Mouse (Mus musculus): Measurements from ENCODE around the gene Gpc5. TPM values are rescaled to one million over a fixed set of nuclear protein-coding genes. Genes with fewer than 3 reads are reported as not detected.

Gene Gpc5
- polyA plus RNA-seq, 1 experiment: 23.0 TPM

- TF ChIP-seq POLR2A (IDR thresholded peaks at IDR 0.05; ENCODE audit: borderline replicate concordance, insufficient read depth, low read length) (no peak), CTCF (IDR thresholded peaks at IDR 0.05; ENCODE audit: borderline replicate concordance, insufficient read depth, low read depth, low read length) (no peak)
- 79% methylated on average over 2 of the region's 2 CpGs for WGBS
- Histone ChIP-seq H3K4me1 (ENCODE audit: control insufficient read depth, insufficient read depth, low read length) (no peaks in the 10 kb centered on the region), H3K27me3 (ENCODE audit: control insufficient read depth, insufficient read depth, low read length) (no peaks in the 10 kb centered on the region), H3K27ac (ENCODE audit: insufficient read depth, low read length) (no peak overlapping the region), H3K4me3 (replicated peaks; ENCODE audit: insufficient read depth, low read depth, low read length) (no peak overlapping the region)
- no peak for DNase-seq
Measured at GRCm38 (mm10) chr14:115324247-115324646, 232.2 kb downstream of the Gpc5 start.

- no peak for DNase-seq
Measured at GRCm38 (mm10) chr14:115326426-115326825, 234.4 kb downstream of the Gpc5 start.

GRCm38 (mm10) chr14:115339084-115339483, 247.1 kb downstream of the Gpc5 start:
- H3K4me3 ChIP-seq (replicated peaks; ENCODE audit: insufficient read depth, low read depth, low read length): no peak overlapping the region
- no peaks in the 10 kb centered on the region for H3K27me3 ChIP-seq (ENCODE audit: control insufficient read depth, insufficient read depth, low read length)
- H3K27ac ChIP-seq (ENCODE audit: insufficient read depth, low read length): no peak overlapping the region
- TF ChIP-seq CTCF (IDR thresholded peaks at IDR 0.05; ENCODE audit: borderline replicate concordance, insufficient read depth, low read depth, low read length) (no peak), POLR2A (IDR thresholded peaks at IDR 0.05; ENCODE audit: borderline replicate concordance, insufficient read depth, low read length) (no peak)
- no peaks in the 10 kb centered on the region for H3K4me1 ChIP-seq (ENCODE audit: control insufficient read depth, insufficient read depth, low read length)
- no peak for DNase-seq
- WGBS: 82% methylated on average over 3 of the region's 3 CpGs

More at GRCm38 (mm10) chr14:115326426-115326825, 234.4 kb downstream of the Gpc5 start:
- no peak overlapping the region for H3K4me3 ChIP-seq (replicated peaks; ENCODE audit: insufficient read depth, low read depth, low read length)
- TF ChIP-seq CTCF (IDR thresholded peaks at IDR 0.05; ENCODE audit: borderline replicate concordance, insufficient read depth, low read depth, low read length) (no peak), POLR2A (IDR thresholded peaks at IDR 0.05; ENCODE audit: borderline replicate concordance, insufficient read depth, low read length) (no peak)
- H3K27me3 ChIP-seq (ENCODE audit: control insufficient read depth, insufficient read depth, low read length): no peaks in the 10 kb centered on the region
- no peak overlapping the region for H3K27ac ChIP-seq (ENCODE audit: insufficient read depth, low read length)
- 50% methylated on average over 5 of the region's 5 CpGs for WGBS
- H3K4me1 ChIP-seq (ENCODE audit: control insufficient read depth, insufficient read depth, low read length): no peaks in the 10 kb centered on the region

GRCm38 (mm10) chr14:115342597-115342996, 250.6 kb downstream of the Gpc5 start:
- 87% methylated on average over 2 of the region's 2 CpGs for WGBS
- no peak for DNase-seq
- no peak overlapping the region for H3K4me3 ChIP-seq (replicated peaks; ENCODE audit: insufficient read depth, low read depth, low read length)
- H3K27me3 ChIP-seq (ENCODE audit: control insufficient read depth, insufficient read depth, low read length): no peaks in the 10 kb centered on the region
- TF ChIP-seq POLR2A (IDR thresholded peaks at IDR 0.05; ENCODE audit: borderline replicate concordance, insufficient read depth, low read length) (no peak), CTCF (IDR thresholded peaks at IDR 0.05; ENCODE audit: borderline replicate concordance, insufficient read depth, low read depth, low read length) (no peak)
- H3K4me1 ChIP-seq (ENCODE audit: control insufficient read depth, insufficient read depth, low read length): no peaks in the 10 kb centered on the region
- H3K27ac ChIP-seq (ENCODE audit: insufficient read depth, low read length): no peak overlapping the region

- no peak overlapping the region for H3K4me3 ChIP-seq (replicated peaks; ENCODE audit: insufficient read depth, low read depth, low read length)
- DNase-seq: no peak
- H3K4me1 ChIP-seq (ENCODE audit: control insufficient read depth, insufficient read depth, low read length): no peaks in the 10 kb centered on the region
- no peaks in the 10 kb centered on the region for H3K27me3 ChIP-seq (ENCODE audit: control insufficient read depth, insufficient read depth, low read length)
- H3K27ac ChIP-seq (ENCODE audit: insufficient read depth, low read length): no peak overlapping the region
- TF ChIP-seq CTCF (IDR thresholded peaks at IDR 0.05; ENCODE audit: borderline replicate concordance, insufficient read depth, low read depth, low read length) (no peak), POLR2A (IDR thresholded peaks at IDR 0.05; ENCODE audit: borderline replicate concordance, insufficient read depth, low read length) (no peak)
- WGBS: 89% methylated on average over 3 of the region's 3 CpGs
Measured at GRCm38 (mm10) chr14:115349448-115349847, 257.4 kb downstream of the Gpc5 start.

GRCm38 (mm10) chr14:115365320-115365935, 273.4 kb downstream of the Gpc5 start:
- Histone ChIP-seq H3K27ac (ENCODE audit: insufficient read depth, low read length) (no peak overlapping the region), H3K4me1 (ENCODE audit: control insufficient read depth, insufficient read depth, low read length) (no peaks in the 10 kb centered on the region), H3K27me3 (ENCODE audit: control insufficient read depth, insufficient read depth, low read length) (no peaks in the 10 kb centered on the region), H3K4me3 (replicated peaks; ENCODE audit: insufficient read depth, low read depth, low read length) (no peak overlapping the region)
- no peak for DNase-seq
- TF ChIP-seq CTCF (IDR thresholded peaks at IDR 0.05; ENCODE audit: borderline replicate concordance, insufficient read depth, low read depth, low read length) (no peak), POLR2A (IDR thresholded peaks at IDR 0.05; ENCODE audit: borderline replicate concordance, insufficient read depth, low read length) (no peak)
- WGBS: 92% methylated on average over 3 of the region's 3 CpGs

GRCm38 (mm10) chr14:115369611-115370167, 277.7 kb downstream of the Gpc5 start:
- Histone ChIP-seq H3K4me3 (replicated peaks; ENCODE audit: insufficient read depth, low read depth, low read length) (no peak overlapping the region), H3K27me3 (ENCODE audit: control insufficient read depth, insufficient read depth, low read length) (no peaks in the 10 kb centered on the region), H3K4me1 (ENCODE audit: control insufficient read depth, insufficient read depth, low read length) (no peaks in the 10 kb centered on the region), H3K27ac (ENCODE audit: insufficient read depth, low read length) (no peak overlapping the region)
- DNase-seq: no peak
- 40% methylated on average over 15 of the region's 15 CpGs for WGBS
- TF ChIP-seq POLR2A (IDR thresholded peaks at IDR 0.05; ENCODE audit: borderline replicate concordance, insufficient read depth, low read length): no peak
- TF ChIP-seq CTCF (IDR thresholded peaks at IDR 0.05; ENCODE audit: borderline replicate concordance, insufficient read depth, low read depth, low read length): no peak

GRCm38 (mm10) chr14:115371131-115371530, 279.1 kb downstream of the Gpc5 start:
- DNase-seq: no peak
- Histone ChIP-seq H3K4me1 (ENCODE audit: control insufficient read depth, insufficient read depth, low read length) (no peaks in the 10 kb centered on the region), H3K4me3 (replicated peaks; ENCODE audit: insufficient read depth, low read depth, low read length) (no peak overlapping the region), H3K27me3 (ENCODE audit: control insufficient read depth, insufficient read depth, low read length) (no peaks in the 10 kb centered on the region), H3K27ac (ENCODE audit: insufficient read depth, low read length) (no peak overlapping the region)
- 21% methylated on average over 1 of the region's 1 CpGs for WGBS
- TF ChIP-seq CTCF (IDR thresholded peaks at IDR 0.05; ENCODE audit: borderline replicate concordance, insufficient read depth, low read depth, low read length): no peak
- no peak for TF ChIP-seq POLR2A (IDR thresholded peaks at IDR 0.05; ENCODE audit: borderline replicate concordance, insufficient read depth, low read length)
